Mouse (Mus musculus): ENCODE results near the gene Gm43720.
A peak's percentile ranks its signal among the peaks of the same experiment; 100 is the strongest.

Gm43720 gene

GRCm38 (mm10) chr5:138279585-138280424 lies at the start of gene Gm43720, which contains the start of the genes Gpc2 and Stag3:
Gene Gm43720, minus strand, starts transcription at chr5:138279958.
Gene Gpc2, minus strand, starts transcription at chr5:138280005.
Gene Stag3, plus strand, starts transcription at chr5:138280240.
- DNase-seq = peak; percentile 90 to 95

GRCm38 (mm10) chr5:138312795-138313194 lies 33.0 kb upstream of the Gm43720 start:
- DNase-seq = no peak

GRCm38 (mm10) chr5:138299613-138300012 lies 19.9 kb upstream of the Gm43720 start:
- DNase-seq = no peak

GRCm38 (mm10) chr5:138294158-138294557 lies 14.4 kb upstream of the Gm43720 start:
- no peak for DNase-seq

- no peak for DNase-seq
Observed at GRCm38 (mm10) chr5:138291638-138292037, 11.9 kb upstream of the Gm43720 start.

- DNase-seq = no peak
Observed at GRCm38 (mm10) chr5:138287861-138288260, 8.1 kb upstream of the Gm43720 start.

- no peak for DNase-seq
Observed at GRCm38 (mm10) chr5:138283540-138283939, 3.8 kb upstream of the Gm43720 start.

GRCm38 (mm10) chr5:138281798-138282197 lies 2.0 kb upstream of the Gm43720 start:
- no peak for DNase-seq

- DNase-seq = no peak
Observed at GRCm38 (mm10) chr5:138280829-138281228, 1.1 kb upstream of the Gm43720 start.

- DNase-seq = no peak
Observed at GRCm38 (mm10) chr5:138280425-138280768, 639 bp upstream of the Gm43720 start.

- DNase-seq = no peak
Observed at GRCm38 (mm10) chr5:138277994-138278393, 1.8 kb downstream of the Gm43720 start.

- peak in 1 of 2 experiments; percentile 26 for DNase-seq
Observed at GRCm38 (mm10) chr5:138275216-138276050, 4.3 kb downstream of the Gm43720 start.

- no peak for DNase-seq
Observed at GRCm38 (mm10) chr5:138274186-138274585, 5.6 kb downstream of the Gm43720 start.

GRCm38 (mm10) chr5:138272409-138272923 lies 7.3 kb downstream of the Gm43720 start, which contains the start of gene Gal3st4:
Gene Gal3st4, minus strand, starts transcription at chr5:138272840.
- DNase-seq = peak in 1 of 2 experiments; percentile 25

- DNase-seq = no peak
Observed at GRCm38 (mm10) chr5:138271232-138271631, 8.5 kb downstream of the Gm43720 start.

GRCm38 (mm10) chr5:138268980-138269379 lies 10.8 kb downstream of the Gm43720 start:
- DNase-seq = no peak

- no peak for DNase-seq
Observed at GRCm38 (mm10) chr5:138267114-138267513, 12.6 kb downstream of the Gm43720 start.

- DNase-seq = no peak
Observed at GRCm38 (mm10) chr5:138265712-138266111, 14.0 kb downstream of the Gm43720 start.

- DNase-seq = no peak
Observed at GRCm38 (mm10) chr5:138264207-138264578, 15.6 kb downstream of the Gm43720 start.

- DNase-seq = peak; percentile 93 to 94
Observed at GRCm38 (mm10) chr5:138263260-138264206, 16.2 kb downstream of the Gm43720 start, which contains the start of gene BC037034. Gene BC037034, minus strand, starts transcription at chr5:138264033.

- no peak for DNase-seq
Observed at GRCm38 (mm10) chr5:138262582-138263240, 17.0 kb downstream of the Gm43720 start.

Data from lung, postnatal 4 days (tissue).